ENCODE assay signal across 9 mouse cellular contexts in genomic region chr3:121291225-121291559, GRCm38 (mm10). TPM values are rescaled to one million over a fixed set of nuclear protein-coding genes. Genes with fewer than 3 reads are reported as not detected.
DNase-seq lines count a peak whose midpoint lies in the region; ATAC-seq and TF ChIP-seq lines count a peak whose summit lies in the region.
"Had no signal": no experiment of that assay in that cellular context is flagged by ENCODE, and none has a peak within 500 bp of the region (broad histone marks: within the 10 kb centered on the region; RNA-seq: fewer than 3 reads in every experiment).

No protein-coding gene starts in this region.

- H3K9ac ChIP-seq in heart, embryonic 13.5 days = peak overlapping the region; percentile 85
- peak overlapping the region; percentile 73 for H3K9ac ChIP-seq in ES-E14 (ENCODE audit: insufficient read depth, low read depth, low read length, poor library complexity, severe bottlenecking)
- peak overlapping the region; percentile 48 for H3K9ac ChIP-seq in forebrain, embryonic 15.5 days (replicated peaks)
- H3K9ac ChIP-seq in liver, postnatal 0 days (replicated peaks) = peak overlapping the region; percentile 68

- H3K4me2 ChIP-seq in heart, embryonic 13.5 days = peak overlapping the region; percentile 77
- H3K4me2 ChIP-seq in forebrain, embryonic 15.5 days (replicated peaks) = peak overlapping the region; percentile 48
- peak overlapping the region; percentile 87 for H3K4me2 ChIP-seq in liver, postnatal 0 days (ENCODE audit: low read depth, low read length)

- TF ChIP-seq CTCF in liver, postnatal 0 days (IDR thresholded peaks at IDR 0.05; ENCODE audit: low read depth) = no peak

- no peak for ATAC-seq in heart, embryonic 13.5 days (ENCODE audit: extremely low read depth, insufficient number of reproducible peaks, low FRiP score, low TSS enrichment)
- ATAC-seq in forebrain, embryonic 15.5 days (replicated peaks) = no peak
- ATAC-seq in liver, postnatal 0 days = no peak

- no peaks in the 10 kb centered on the region for H3K36me3 ChIP-seq in heart, embryonic 13.5 days
- no peaks in the 10 kb centered on the region for H3K36me3 ChIP-seq in ES-E14 (ENCODE audit: control insufficient read depth, insufficient read depth, low read length, poor library complexity, severe bottlenecking)
- H3K36me3 ChIP-seq in forebrain, embryonic 15.5 days = no peaks in the 10 kb centered on the region
- no peaks in the 10 kb centered on the region for H3K36me3 ChIP-seq in liver, postnatal 0 days (replicated peaks; ENCODE audit: insufficient read depth, low read length)

- H3K4me3 ChIP-seq in heart, embryonic 13.5 days = peak overlapping the region; percentile 69
- H3K4me3 ChIP-seq in ES-E14 (ENCODE audit: insufficient read depth in 1 of 2, low read depth in 1 of 2, low read length in 2 of 2, poor library complexity in 1 of 2, severe bottlenecking in 1 of 2) = peak overlapping the region; percentile 76 to 95
- H3K4me3 ChIP-seq in forebrain, embryonic 15.5 days = peak overlapping the region; percentile 65
- H3K4me3 ChIP-seq in liver, postnatal 0 days (ENCODE audit: low read depth, low read length) = peak overlapping the region; percentile 61

- peaks cover 10% of the 10 kb centered on the region for H3K4me1 ChIP-seq in heart, embryonic 13.5 days
- H3K4me1 ChIP-seq in ES-E14 (ENCODE audit: control insufficient read depth in 2 of 2, insufficient read depth in 2 of 2, low read length in 2 of 2, poor library complexity in 1 of 2) = peaks cover 0 to 3% of the 10 kb centered on the region in 2 experiments; a peak in 2 of 4 replicates
- H3K4me1 ChIP-seq in forebrain, embryonic 15.5 days = peaks cover 5% of the 10 kb centered on the region
- H3K4me1 ChIP-seq in liver, postnatal 0 days (ENCODE audit: insufficient read depth) = peaks cover 16% of the 10 kb centered on the region

- no peaks in the 10 kb centered on the region for H3K27me3 ChIP-seq in heart, embryonic 13.5 days (replicated peaks)
- no peaks in the 10 kb centered on the region for H3K27me3 ChIP-seq in forebrain, embryonic 15.5 days
- no peaks in the 10 kb centered on the region for H3K27me3 ChIP-seq in liver, postnatal 0 days (ENCODE audit: insufficient read depth, low read length)

- intact Hi-C loops in heart, postnatal 36 days (cut with DNase I) = loop anchor here (1.0 kb wide), 1 partner anchor 120 kb away; the partner anchor contains the start of gene Rwdd3

- WGBS in heart, embryonic 13.5 days = 6% methylated on average over 7 of the region's 7 CpGs
- 4% methylated on average over 7 of the region's 7 CpGs for WGBS in forebrain, embryonic 15.5 days
- 5% methylated on average over 7 of the region's 7 CpGs for WGBS in liver, postnatal 0 days (ENCODE audit: insufficient replicate concordance)

- peak overlapping the region; percentile 97 for H3K27ac ChIP-seq in heart, embryonic 13.5 days (replicated peaks)
- H3K27ac ChIP-seq in ES-E14 (ENCODE audit: insufficient read depth, low read depth, low read length, poor library complexity, severe bottlenecking) = peak overlapping the region; percentile 59; the same call in 1 of the 2 replicates
- peak overlapping the region; percentile 95 for H3K27ac ChIP-seq in forebrain, embryonic 15.5 days (replicated peaks)
- peak overlapping the region; percentile 91 for H3K27ac ChIP-seq in liver, postnatal 0 days (ENCODE audit: low read depth)

- TF ChIP-seq EP300 in liver, postnatal 0 days (IDR thresholded peaks at IDR 0.05; ENCODE audit: low read depth) = no peak

- DNase-seq in heart, postnatal 36 days = no peak
- DNase-seq in ES-E14 (ENCODE audit: low read depth, low spot score) (no peak), MN1 (ENCODE audit: low spot score) (no peak)
- no peak for DNase-seq in liver, postnatal 0 days
- no peak for DNase-seq in retina, postnatal 1 day
- DNase-seq in T-cell, adult 2 months (ENCODE audit: low spot score) = no peak

- in situ Hi-C loops in ES-E14 (cut with MboI; ENCODE audit: low sequenced_read_pairs in 2 of 2, unreplicated experiment in 2 of 2) = no loop called here

- no peaks in the 10 kb centered on the region for H3K9me3 ChIP-seq in heart, embryonic 13.5 days
- no peaks in the 10 kb centered on the region for H3K9me3 ChIP-seq in ES-E14 (ENCODE audit: control insufficient read depth, insufficient read depth, low read depth, low read length)
- no peaks in the 10 kb centered on the region for H3K9me3 ChIP-seq in forebrain, embryonic 15.5 days
- H3K9me3 ChIP-seq in liver, postnatal 0 days (ENCODE audit: low read length) = no peaks in the 10 kb centered on the region

TF ChIP-seq in ES-E14, 5 proteins besides CTCF, POLR2A, EP300 and RAD21:
- no peak for TF ChIP-seq ZC3H11A (IDR thresholded peaks at IDR 0.05; ENCODE audit: borderline replicate concordance, low read depth, low read length)
- TF ChIP-seq ZNF384 (IDR thresholded peaks at IDR 0.05; ENCODE audit: low read depth, low read length) = no peak
- TF ChIP-seq HCFC1 (IDR thresholded peaks at IDR 0.05; ENCODE audit: borderline replicate concordance, insufficient read depth, low read length) = no peak
- TF ChIP-seq MAFK (IDR thresholded peaks at IDR 0.05; ENCODE audit: insufficient read depth, low read depth, low read length) = no peak
- TF ChIP-seq CHD2 (IDR thresholded peaks at IDR 0.05; ENCODE audit: low read depth, low read length) = no peak

RNA-seq across cellular contexts. Expression of gene Alg14, which starts 0.4 kb away (rescaled TPM):
- 37.2 and 41.9 TPM in 2 replicates for polyA plus RNA-seq in heart, embryonic 13.5 days (2015; fragmentation: Nextera tagmentation; extraction: Ambion mirVana)
- 10 to 100 TPM; 11.9 to 13.4 TPM for total RNA-seq in heart, postnatal 36 days (2021)
- 18.4 and 30.1 TPM in 2 replicates for total RNA-seq in ES-E14 (2012; rRNA removed)
- 28.9 and 34.5 TPM in 2 replicates for polyA plus RNA-seq in forebrain, embryonic 15.5 days (2015; fragmentation: Nextera tagmentation; extraction: Ambion mirVana)
- polyA plus RNA-seq in liver, postnatal 0 days (2015; fragmentation: Nextera tagmentation; extraction: Ambion mirVana) = 20.1 and 21.3 TPM in 2 replicates

RNA-seq across cellular contexts. Expression of gene Tmem56, which starts 8.3 kb away (rescaled TPM):
- polyA plus RNA-seq in heart, embryonic 13.5 days (2015; fragmentation: Nextera tagmentation; extraction: Ambion mirVana) = 0.79 and 1.2 TPM in 2 replicates
- total RNA-seq in heart, postnatal 36 days (2021) = 1 to 10 TPM in 1 of 2 experiments, under 1 TPM in 1; 0.92 to 1.4 TPM
- 0.26 and 0.67 TPM in 2 replicates for total RNA-seq in ES-E14 (2012; rRNA removed)
- 2.7 and 3.3 TPM in 2 replicates for polyA plus RNA-seq in forebrain, embryonic 15.5 days (2015; fragmentation: Nextera tagmentation; extraction: Ambion mirVana)
- polyA plus RNA-seq in liver, postnatal 0 days (2015; fragmentation: Nextera tagmentation; extraction: Ambion mirVana) = 21.9 and 24.1 TPM in 2 replicates
- polyA plus RNA-seq: CD4-positive, CD25-positive, alpha-beta regulatory T cell, adult 4 months had no signal
